Mouse (Mus musculus) liver, embryonic 12.5 days (tissue): ENCODE measurements around the gene Ddx31. TPM values are rescaled to one million over a fixed set of nuclear protein-coding genes. Genes with fewer than 3 reads are reported as not detected.

Source experiments
- ATAC-seq: fragments of 200-750 bp; cut with Nextera tagmentation; 2 replicates; pipeline ENCODE4 v1.8.0; 2017; ENCODE audit warnings: moderate number of reproducible peaks, mild to moderate bottlenecking, moderate library complexity
- H3K27ac ChIP-seq: fragments of 300-500 bp; sonication (generic); 2 replicates; pipeline ENCODE4 v1.5.1; 2016; ENCODE audit warnings: mild to moderate bottlenecking
- H3K27me3 ChIP-seq: fragments of 300-500 bp; sonication (generic); replicated peaks from 2 replicates; pipeline ENCODE4 v1.6.1; 2016; ENCODE audit warnings: mild to moderate bottlenecking, moderate library complexity
- H3K36me3 ChIP-seq: fragments of 300-500 bp; sonication (generic); 2 replicates; pipeline ENCODE4 v1.6.1; 2016; ENCODE audit warnings: mild to moderate bottlenecking, moderate library complexity
- H3K4me1 ChIP-seq: fragments of 300-500 bp; sonication (generic); 2 replicates; pipeline ENCODE4 v1.6.1; 2016
- H3K4me2 ChIP-seq: fragments of 300-500 bp; sonication (generic); 2 replicates; pipeline ENCODE4 v1.6.1; 2016; ENCODE audit warnings: mild to moderate bottlenecking, moderate library complexity
- H3K4me3 ChIP-seq: fragments of 300-500 bp; sonication (generic); 2 replicates; pipeline ENCODE4 v1.5.1; 2016; ENCODE audit warnings: mild to moderate bottlenecking, moderate library complexity
- H3K9ac ChIP-seq: fragments of 300-500 bp; sonication (generic); 2 replicates; pipeline ENCODE4 v1.6.1; 2016; ENCODE audit warnings: mild to moderate bottlenecking, moderate library complexity
- H3K9me3 ChIP-seq: fragments of 300-500 bp; sonication (generic); replicated peaks from 2 replicates; pipeline ENCODE4 v1.6.1; 2016; ENCODE audit warnings: mild to moderate bottlenecking, moderate library complexity
- WGBS: fragments of 180-500 bp; shearing (Covaris S2); methylation state at CpG from one replicate; pipeline ENCODE4 v1.1.7; 2016; ENCODE audit not compliant: insufficient replicate concordance; 5-methylcytosine and 5-hydroxymethylcytosine counted together
- polyA plus RNA-seq: library from polyadenylated mRNA; unstranded; fragments of >200 nt; fragmentation: Nextera tagmentation; extraction: Ambion mirVana; gene quantifications from 2 replicates; pipeline ENCODE4 v1.2.1, GENCODE M21; 2016

Gene Ddx31
- polyA plus RNA-seq, 1 experiment from 2014 or later = 11.8 TPM

- no peak overlapping the region for H3K27ac ChIP-seq
- 7% methylated on average over 10 of the region's 10 CpGs for WGBS
- no peak for ATAC-seq
- peaks cover 34% of the 10 kb centered on the region for H3K36me3 ChIP-seq
- no peak overlapping the region for H3K4me3 ChIP-seq
- no peaks in the 10 kb centered on the region for H3K9me3 ChIP-seq
- peaks cover 70% of the 10 kb centered on the region for H3K27me3 ChIP-seq
- H3K9ac ChIP-seq = no peak overlapping the region
- peaks cover 13% of the 10 kb centered on the region for H3K4me1 ChIP-seq
- peak overlapping the region; percentile 42 for H3K4me2 ChIP-seq
These were observed 67.6 kb downstream of the Ddx31 start for GRCm38 (mm10) chr2:28907691-28908388.

GRCm38 (mm10) chr2:28908389-28909153 lies 68.4 kb downstream of the Ddx31 start:
- peaks cover 31% of the 10 kb centered on the region for H3K36me3 ChIP-seq
- 3% methylated on average over 39 of the region's 39 CpGs for WGBS
- H3K27ac ChIP-seq = no peak overlapping the region
- no peak overlapping the region for H3K9ac ChIP-seq
- H3K4me1 ChIP-seq = peaks cover 13% of the 10 kb centered on the region
- H3K9me3 ChIP-seq = no peaks in the 10 kb centered on the region
- H3K4me2 ChIP-seq = peak overlapping the region; percentile 42
- H3K27me3 ChIP-seq = peaks cover 77% of the 10 kb centered on the region
- H3K4me3 ChIP-seq = no peak overlapping the region
- ATAC-seq = 0 out of 2 replicates have a peak, but pooled peaks have one; percentile 13

GRCm38 (mm10) chr2:28909186-28909817 lies 69.1 kb downstream of the Ddx31 start:
- Histone ChIP-seq H3K9me3 (no peaks in the 10 kb centered on the region), H3K27ac (no peak overlapping the region), H3K36me3 (peaks cover 24% of the 10 kb centered on the region), H3K9ac (0 out of 2 replicates have a peak overlapping the region, but pooled peaks have one; percentile 12), H3K4me1 (peaks cover 13% of the 10 kb centered on the region), H3K4me2 (no peak overlapping the region), H3K4me3 (no peak overlapping the region), H3K27me3 (peaks cover 84% of the 10 kb centered on the region)
- WGBS = 5% methylated on average over 41 of the region's 41 CpGs
- ATAC-seq = no peak

DNA sequence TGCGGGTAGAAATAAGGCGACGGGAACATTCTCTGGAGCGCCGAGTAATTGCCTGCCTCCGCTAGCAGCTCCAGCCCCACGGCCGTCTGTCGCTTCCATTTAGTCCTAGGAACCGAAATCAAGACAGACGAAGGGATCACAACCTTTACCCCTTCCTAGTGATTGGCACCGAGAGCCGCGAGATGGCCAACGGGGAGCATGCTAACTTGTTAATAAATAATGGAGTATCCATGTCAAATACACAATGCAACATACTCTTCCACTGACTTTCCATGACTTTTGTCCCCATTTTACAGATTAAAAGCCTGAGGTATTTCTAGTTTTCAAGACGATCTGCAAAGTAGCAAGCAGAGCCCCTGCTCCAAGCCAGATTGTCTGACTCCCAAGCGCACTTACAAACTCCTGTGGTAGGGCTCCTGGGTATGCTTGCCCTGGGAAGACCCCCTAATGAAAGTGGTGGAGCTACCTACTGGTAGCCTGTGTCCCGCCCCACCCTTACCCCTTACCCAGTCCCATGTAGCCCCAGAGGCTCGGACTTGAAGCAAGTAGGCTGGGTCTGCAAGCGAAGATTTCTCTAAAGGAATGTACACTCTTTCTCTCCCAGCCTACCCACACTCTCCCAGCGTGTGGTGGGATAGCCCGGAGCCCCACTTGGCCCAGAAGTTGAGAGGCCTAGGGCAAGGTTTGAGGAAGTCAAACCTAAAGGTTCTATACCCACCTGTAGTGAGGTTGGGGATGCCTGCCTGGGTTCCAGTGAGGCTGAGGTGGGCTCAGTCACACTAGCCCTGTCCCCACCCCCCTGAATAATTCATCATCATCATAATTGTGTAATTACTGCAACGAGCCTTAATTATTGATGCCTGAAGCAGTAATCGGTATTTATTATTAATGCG lies 69.9 kb downstream of the Ddx31 start:
- H3K36me3 ChIP-seq = peaks cover 16% of the 10 kb centered on the region
- no peak overlapping the region for H3K4me2 ChIP-seq
- H3K9me3 ChIP-seq = no peaks in the 10 kb centered on the region
- H3K9ac ChIP-seq = no peak overlapping the region
- H3K4me3 ChIP-seq = no peak overlapping the region
- WGBS = 9% methylated on average over 25 of the region's 25 CpGs
- H3K27ac ChIP-seq = no peak overlapping the region
- H3K27me3 ChIP-seq = peaks cover 92% of the 10 kb centered on the region
- peaks cover 13% of the 10 kb centered on the region for H3K4me1 ChIP-seq
- no peak for ATAC-seq

DNA sequence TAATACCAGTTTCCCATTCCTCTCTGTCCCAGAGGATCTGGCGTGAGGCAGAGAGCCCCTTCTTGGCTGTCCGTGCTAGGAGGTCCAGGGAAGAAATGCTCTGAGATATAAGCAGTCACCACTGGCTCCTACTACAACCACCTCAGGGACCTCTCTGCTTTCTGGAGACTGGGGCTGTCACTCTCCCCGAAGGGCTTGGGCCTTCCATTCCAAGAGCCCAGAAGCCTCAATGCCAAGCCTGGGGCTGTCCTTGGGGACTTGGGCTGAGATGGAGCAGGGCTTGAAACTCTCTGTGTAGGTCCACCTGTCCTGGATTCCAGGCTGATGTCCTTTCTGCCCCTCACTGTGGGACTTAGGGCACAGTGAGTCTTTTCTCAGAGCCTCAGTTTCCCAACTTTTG lies 70.7 kb downstream of the Ddx31 start:
- no peak overlapping the region for H3K4me2 ChIP-seq
- H3K9me3 ChIP-seq = no peaks in the 10 kb centered on the region
- no peak overlapping the region for H3K4me3 ChIP-seq
- H3K27me3 ChIP-seq = peaks cover 100% of the 10 kb centered on the region
- H3K9ac ChIP-seq = no peak overlapping the region
- no peak for ATAC-seq
- H3K36me3 ChIP-seq = peaks cover 8% of the 10 kb centered on the region; the same call in 1 of the 2 replicates
- 11% methylated on average over 3 of the region's 3 CpGs for WGBS
- no peak overlapping the region for H3K27ac ChIP-seq
- peaks cover 13% of the 10 kb centered on the region for H3K4me1 ChIP-seq

- Histone ChIP-seq H3K36me3 (peaks cover 4% of the 10 kb centered on the region; the same call in 1 of the 2 replicates), H3K4me2 (no peak overlapping the region), H3K4me3 (no peak overlapping the region), H3K9me3 (no peaks in the 10 kb centered on the region), H3K27ac (no peak overlapping the region), H3K9ac (no peak overlapping the region), H3K4me1 (peaks cover 13% of the 10 kb centered on the region), H3K27me3 (peaks cover 100% of the 10 kb centered on the region)
- 3% methylated on average over 44 of the region's 44 CpGs for WGBS
- ATAC-seq = no peak
These were observed 71.3 kb downstream of the Ddx31 start for GRCm38 (mm10) chr2:28911331-28912038.

- peaks cover 13% of the 10 kb centered on the region for H3K4me1 ChIP-seq
- no peak overlapping the region for H3K4me3 ChIP-seq
- no peaks in the 10 kb centered on the region for H3K9me3 ChIP-seq
- H3K27me3 ChIP-seq = peaks cover 100% of the 10 kb centered on the region
- 5% methylated on average over 33 of the region's 33 CpGs for WGBS
- H3K9ac ChIP-seq = no peak overlapping the region
- H3K36me3 ChIP-seq = no peaks in the 10 kb centered on the region
- no peak overlapping the region for H3K27ac ChIP-seq
- no peak overlapping the region for H3K4me2 ChIP-seq
- ATAC-seq = no peak
These were observed 72.0 kb downstream of the Ddx31 start for GRCm38 (mm10) chr2:28912039-28912700.

GRCm38 (mm10) chr2:28912961-28913360 lies 72.8 kb downstream of the Ddx31 start:
- Histone ChIP-seq H3K36me3 (no peaks in the 10 kb centered on the region), H3K4me1 (peaks cover 19% of the 10 kb centered on the region), H3K4me2 (no peak overlapping the region), H3K4me3 (no peak overlapping the region), H3K9me3 (no peaks in the 10 kb centered on the region), H3K27me3 (peaks cover 100% of the 10 kb centered on the region), H3K27ac (no peak overlapping the region), H3K9ac (no peak overlapping the region)
- no peak for ATAC-seq
- 6% methylated on average over 4 of the region's 4 CpGs for WGBS

DNA sequence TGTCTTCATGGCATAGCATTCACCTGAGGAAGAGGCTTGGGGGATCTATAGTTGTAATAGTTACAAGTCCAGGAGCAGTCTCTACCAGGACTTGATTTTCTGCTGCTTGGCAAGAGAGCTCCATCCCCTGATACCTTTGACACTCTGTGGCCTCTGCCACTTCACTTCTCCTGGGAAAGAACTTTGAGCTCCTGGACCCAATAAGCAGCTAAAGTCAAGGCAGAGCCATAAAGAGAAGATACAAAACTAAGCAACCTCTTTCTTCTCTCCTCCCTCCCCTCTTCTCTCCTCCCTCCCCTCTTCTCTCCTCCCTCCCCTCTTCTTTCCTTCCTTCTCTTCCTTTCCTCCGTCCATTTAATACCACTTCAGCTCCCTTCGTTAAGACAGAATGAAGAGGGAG lies 73.9 kb downstream of the Ddx31 start:
- H3K4me1 ChIP-seq = peaks cover 14% of the 10 kb centered on the region
- H3K36me3 ChIP-seq = no peaks in the 10 kb centered on the region
- no peak overlapping the region for H3K9ac ChIP-seq
- H3K9me3 ChIP-seq = no peaks in the 10 kb centered on the region
- peaks cover 100% of the 10 kb centered on the region for H3K27me3 ChIP-seq
- ATAC-seq = no peak
- no peak overlapping the region for H3K27ac ChIP-seq
- no peak overlapping the region for H3K4me3 ChIP-seq
- 10% methylated on average over 2 of the region's 2 CpGs for WGBS
- H3K4me2 ChIP-seq = no peak overlapping the region

DNA sequence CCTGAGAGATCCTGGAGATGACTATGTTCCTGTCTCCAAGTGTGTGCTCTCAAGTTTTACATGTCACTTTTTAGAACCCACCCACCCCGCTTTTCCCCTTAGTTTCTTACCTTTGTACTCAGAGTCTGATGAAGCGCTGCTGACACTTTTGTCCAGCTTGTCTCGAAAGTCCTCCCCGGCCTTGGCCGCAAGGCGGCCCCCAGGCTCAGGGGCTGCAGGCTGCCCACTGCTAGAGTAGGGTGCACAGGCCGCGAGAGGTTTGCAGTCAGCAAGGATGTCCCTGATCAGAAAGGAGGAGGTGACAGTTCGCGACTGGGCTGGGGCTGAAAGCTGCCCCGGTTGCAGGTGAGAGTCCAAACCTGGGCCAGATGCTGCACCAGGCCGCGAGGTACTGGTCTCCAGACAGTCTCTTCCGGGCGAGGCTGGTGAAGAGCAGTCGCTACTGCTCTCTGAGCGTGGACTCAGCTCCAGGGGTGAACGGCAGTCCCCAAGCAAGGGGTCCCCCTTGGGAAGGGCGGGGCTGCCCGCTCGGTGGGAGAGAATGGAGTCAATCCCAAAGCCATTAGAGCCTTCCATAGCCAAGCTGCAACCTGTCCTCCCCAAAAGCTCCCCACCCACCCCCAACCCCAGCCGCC lies 75.0 kb downstream of the Ddx31 start:
- Histone ChIP-seq H3K36me3 (no peaks in the 10 kb centered on the region), H3K9ac (no peak overlapping the region), H3K27ac (no peak overlapping the region), H3K4me2 (no peak overlapping the region), H3K27me3 (peaks cover 98% of the 10 kb centered on the region), H3K4me3 (no peak overlapping the region), H3K9me3 (no peaks in the 10 kb centered on the region), H3K4me1 (peaks cover 9% of the 10 kb centered on the region; the same call in 1 of the 2 replicates)
- ATAC-seq = no peak
- 10% methylated on average over 22 of the region's 22 CpGs for WGBS
